Mouse (Mus musculus) MEL (cell line): ENCODE results near the gene Phf21b.

ENCODE experiments used
- CHD1 ChIP-seq: IDR thresholded peaks from 2 replicates; pipeline ENCODE4 v1.6.1; 2012; ENCODE audit warnings: low read depth, mild to moderate bottlenecking, inconsistent platforms, low read length, improper control_type of control experiment
- CTCF ChIP-seq, 3 experiments: IDR thresholded peaks in 2 of 3; conservative IDR thresholded peaks in 1 of 3; 2 replicates each; pipeline ENCODE4 v1.5.1; 2011 to 2012; ENCODE audit warnings: low read length in 3 of 3, low read depth in 2 of 3, mild to moderate bottlenecking in 2 of 3, improper control_type of control experiment in 1 of 3, inconsistent platforms in 1 of 3, mixed read lengths in 1 of 3, moderate library complexity in 1 of 3; ENCODE audit not compliant: control insufficient read depth in 1 of 3, insufficient read depth in 1 of 3, poor library complexity in 1 of 3, severe bottlenecking in 1 of 3
- EP300 ChIP-seq, 2 experiments: IDR thresholded peaks; 2 replicates each; pipeline ENCODE4 v1.6.1; 2011; ENCODE audit warnings: improper control_type of control experiment in 2 of 2, low read length in 2 of 2, low read depth in 1 of 2, mild to moderate bottlenecking in 1 of 2
- GATA1 ChIP-seq: IDR thresholded peaks from 2 replicates; pipeline ENCODE4 v1.6.1; 2011; ENCODE audit warnings: low read depth, low read length, improper control_type of control experiment
- MAX ChIP-seq: IDR thresholded peaks from 2 replicates; pipeline ENCODE4 v1.6.1; 2011; ENCODE audit warnings: low read length, improper control_type of control experiment
- MEF2A ChIP-seq: IDR thresholded peaks from 2 replicates; pipeline ENCODE4 v1.6.1; 2014; ENCODE audit warnings: low read depth, mild to moderate bottlenecking, inconsistent platforms, low read length, improper control_type of control experiment; ENCODE audit not compliant: poor library complexity, insufficient replicate concordance, severe bottlenecking; ENCODE audit errors: extremely low read depth
- MXI1 ChIP-seq: IDR thresholded peaks from 2 replicates; pipeline ENCODE4 v1.6.1; 2011; ENCODE audit warnings: mild to moderate bottlenecking, low read depth, low read length, improper control_type of control experiment
- POLR2A ChIP-seq, 2 experiments: IDR thresholded peaks; 2 replicates each; pipeline ENCODE4 v1.6.1; 2011 to 2012; ENCODE audit warnings: low read length in 2 of 2, mild to moderate bottlenecking in 2 of 2, control low read depth in 1 of 2, improper control_type of control experiment in 1 of 2, low read depth in 1 of 2, moderate library complexity in 1 of 2; ENCODE audit not compliant: control insufficient read depth in 1 of 2, insufficient read depth in 1 of 2, poor library complexity in 1 of 2
- RAD21 ChIP-seq: IDR thresholded peaks from 2 replicates; pipeline ENCODE4 v1.6.1; 2011; ENCODE audit warnings: mild to moderate bottlenecking, low read depth, low read length, improper control_type of control experiment
- SIN3A ChIP-seq: IDR thresholded peaks from 2 replicates; pipeline ENCODE4 v1.6.1; 2012; ENCODE audit warnings: low read length, improper control_type of control experiment, inconsistent platforms
- TAL1 ChIP-seq: IDR thresholded peaks from 2 replicates; pipeline ENCODE4 v1.6.1; 2012; ENCODE audit warnings: mild to moderate bottlenecking, inconsistent platforms, low read length, moderate library complexity, mixed read lengths
- TBP ChIP-seq: IDR thresholded peaks from 2 replicates; pipeline ENCODE4 v1.8.0; 2011; ENCODE audit warnings: low read depth, low read length, improper control_type of control experiment
- TCF12 ChIP-seq: IDR thresholded peaks from 2 replicates; pipeline ENCODE4 v1.6.1; 2014; ENCODE audit warnings: low read depth, mild to moderate bottlenecking, inconsistent platforms, low read length, improper control_type of control experiment, moderate library complexity
- USF1 ChIP-seq: IDR thresholded peaks from 2 replicates; pipeline ENCODE4 v1.6.1; 2014; ENCODE audit warnings: low read depth, mild to moderate bottlenecking, inconsistent platforms, low read length, improper control_type of control experiment, moderate library complexity

GRCm38 (mm10) chr15:84817589-84817988, 38.3 kb downstream of the Phf21b start:
- TF ChIP-seq SIN3A, result no peak
- TF ChIP-seq CTCF (IDR thresholded peaks at IDR 0.05 in 2 of 3, conservative IDR thresholded peaks at IDR 0.05 in 1 of 3; ENCODE audit: control insufficient read depth in 1 of 3, insufficient read depth in 1 of 3, low read depth in 2 of 3, low read length in 3 of 3, poor library complexity in 1 of 3, severe bottlenecking in 1 of 3), result no peak
- no peak for TF ChIP-seq TBP
- no peak for TF ChIP-seq EP300 (IDR thresholded peaks at IDR 0.05; ENCODE audit: low read depth in 1 of 2, low read length in 2 of 2)
- no peak for TF ChIP-seq POLR2A (IDR thresholded peaks at IDR 0.05; ENCODE audit: control insufficient read depth in 1 of 2, insufficient read depth in 1 of 2, low read depth in 1 of 2, low read length in 2 of 2, poor library complexity in 1 of 2)
- TF ChIP-seq MEF2A, result no peak
- TF ChIP-seq GATA1, result no peak
- no peak for TF ChIP-seq USF1
- TF ChIP-seq MAX, result no peak
- TF ChIP-seq TAL1, result no peak
- no peak for TF ChIP-seq CHD1
- no peak for TF ChIP-seq RAD21
- no peak for TF ChIP-seq MXI1
- no peak for TF ChIP-seq TCF12
